Mouse (Mus musculus): Measurements from ENCODE around the gene Cst3.
A peak's percentile ranks its signal among the peaks of the same experiment; 100 is the strongest.

Cst3 gene

DNA sequence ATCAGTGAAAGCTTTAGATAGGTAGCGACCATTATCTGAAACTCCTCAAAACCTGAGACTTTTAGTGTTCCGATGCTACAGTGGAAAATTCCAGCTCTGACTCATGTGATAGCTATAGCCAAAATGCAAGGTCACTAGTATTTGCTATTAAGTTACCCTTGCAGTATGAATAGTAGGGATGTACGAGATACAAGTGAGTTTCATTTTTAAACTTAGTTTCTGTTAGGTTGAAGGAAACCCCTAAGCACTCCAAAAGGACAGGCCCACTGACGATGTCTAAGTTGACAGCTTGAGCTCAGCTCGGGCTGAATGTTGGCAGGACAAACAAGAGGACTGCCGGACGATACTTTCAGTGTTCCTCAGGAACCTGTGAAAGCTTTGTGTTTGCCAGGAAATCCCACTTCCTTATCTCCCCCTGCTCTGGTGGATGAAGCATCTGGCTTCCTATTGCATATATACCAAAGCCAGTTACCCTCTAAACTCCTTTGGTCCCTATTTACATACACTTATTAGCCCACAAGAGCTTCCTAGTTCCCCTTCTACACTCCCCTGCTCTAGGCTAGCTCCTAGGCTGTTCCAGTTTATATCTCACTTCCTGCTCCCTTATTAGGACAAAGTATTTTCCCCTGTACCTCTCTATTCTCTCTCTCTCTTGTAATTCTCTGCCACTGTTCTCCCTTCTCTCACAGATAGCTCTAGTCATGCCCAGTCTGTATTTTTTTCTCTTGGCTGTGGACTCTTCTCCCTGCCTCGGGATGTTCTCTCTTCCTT, 18.7 kb downstream of the Cst3 start:
- no peak for DNase-seq (ENCODE audit: low spot score in 2 of 2)

DNA sequence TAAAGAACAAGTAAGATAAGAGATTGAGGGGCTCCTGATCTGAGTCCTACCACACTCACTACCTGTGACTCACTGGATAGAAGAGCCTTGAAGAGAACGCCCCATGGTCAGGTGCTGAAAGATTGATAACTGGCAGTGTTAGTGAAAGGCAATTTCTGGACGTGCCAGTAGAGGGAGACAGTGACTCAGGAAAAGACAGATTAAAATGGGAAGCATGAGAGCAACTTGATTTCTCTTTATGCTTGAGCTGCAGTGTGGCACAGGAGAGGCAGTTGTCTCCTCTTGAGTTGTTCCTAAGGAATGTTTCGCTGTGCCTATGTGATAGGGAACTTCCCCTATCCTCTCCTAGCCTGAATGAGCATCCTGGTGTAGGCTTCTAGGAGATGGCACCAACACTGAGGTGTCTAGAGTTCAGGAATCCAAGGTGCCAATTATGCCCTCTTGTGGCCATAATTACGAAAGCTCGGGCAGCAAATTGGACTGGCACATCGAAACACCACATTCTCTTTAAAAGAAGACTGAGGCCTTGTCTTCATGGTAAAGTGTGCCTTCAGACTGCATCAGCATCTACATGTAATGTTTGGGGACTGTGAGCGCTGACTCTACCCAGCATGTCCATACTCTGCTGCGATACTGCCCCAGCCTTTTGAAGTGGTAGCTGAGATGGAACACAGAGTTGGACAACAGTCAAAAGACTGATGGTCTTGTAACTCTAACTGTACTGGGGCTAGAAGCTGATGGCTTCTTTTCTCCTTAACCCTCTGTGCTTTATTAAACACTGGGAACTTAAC, 24.2 kb downstream of the Cst3 start:
- DNase-seq (ENCODE audit: low spot score in 2 of 2), result peak; percentile 46 to 77

DNA sequence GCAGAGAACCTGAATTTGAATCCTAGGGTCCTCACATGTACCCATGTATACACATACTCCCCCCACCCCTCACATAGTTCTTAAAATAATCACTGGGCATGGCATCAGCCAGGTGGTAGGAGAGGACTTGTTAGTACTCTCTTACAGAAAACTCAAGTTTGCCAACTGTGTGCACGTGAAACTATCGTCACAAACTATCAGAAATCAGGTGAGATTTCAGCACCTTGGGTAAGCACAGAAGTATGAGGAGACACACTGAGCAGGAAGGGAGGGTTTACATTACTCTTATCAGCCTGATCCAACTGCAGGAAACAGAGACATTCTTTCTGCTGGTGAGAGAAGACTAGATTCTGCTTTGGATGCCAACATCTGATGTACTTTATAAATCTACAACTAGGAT, 36.3 kb downstream of the Cst3 start:
- no peak for DNase-seq (ENCODE audit: low spot score in 2 of 2)

GRCm38 (mm10) chr2:148838075-148838777, 37.3 kb downstream of the Cst3 start:
- no peak for DNase-seq (ENCODE audit: low spot score in 2 of 2)

DNA sequence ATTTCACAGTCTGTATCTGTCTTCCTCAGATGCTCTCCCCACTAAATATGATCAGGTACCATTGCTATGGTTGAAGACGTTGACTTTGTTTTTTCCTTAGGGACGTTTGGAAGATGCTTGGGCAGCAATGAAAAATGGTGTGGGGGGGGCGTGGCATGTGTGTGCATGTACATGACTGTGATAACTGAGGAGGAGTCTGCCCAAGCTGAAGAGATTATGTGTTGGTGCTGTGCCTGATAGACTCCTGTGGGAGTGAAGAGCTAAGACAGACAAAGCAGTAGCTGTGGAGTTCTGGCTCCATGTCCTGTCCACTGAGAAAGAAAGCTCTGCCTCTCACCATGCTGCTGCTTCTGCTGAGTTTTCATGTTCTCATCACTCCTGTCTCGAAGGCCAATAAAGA, 40.6 kb downstream of the Cst3 start, which contains the start of gene Cst9:
Cst9 (plus strand) TSS at position 236 of the 400 bp plus-strand sequence.
- no peak for DNase-seq (ENCODE audit: low spot score in 2 of 2)

GRCm38 (mm10) chr2:148825986-148826385, 49.5 kb downstream of the Cst3 start:
- DNase-seq (ENCODE audit: low spot score in 2 of 2), result no peak
